Mouse (Mus musculus) myocyte (in vitro differentiated cells): ENCODE data around the gene A930018P22Rik. TPM values are rescaled to one million over a fixed set of nuclear protein-coding genes. Genes with fewer than 3 reads are reported as not detected.
"Not testable (repeated sequence)": the region's sequence is repeated elsewhere in the genome, so short reads cannot be mapped to it uniquely, and the experiment has no call there.

Experiments used
- H3K27me3 ChIP-seq: one replicate; pipeline ENCODE4 v1.6.1; 2011; ENCODE audit not compliant: control insufficient read depth, insufficient read depth, insufficient read length
- H3K36me3 ChIP-seq: one replicate; pipeline ENCODE4 v1.6.1; 2011; ENCODE audit not compliant: control insufficient read depth, insufficient read depth
- H3K4me2 ChIP-seq: one replicate; pipeline ENCODE4 v1.6.1; 2011; ENCODE audit warnings: low read depth, control low read depth
- H3K4me3 ChIP-seq: one replicate; pipeline ENCODE4 v1.5.1; 2011; ENCODE audit warnings: mild to moderate bottlenecking, control low read depth, moderate library complexity
- H3K79me2 ChIP-seq: one replicate; pipeline ENCODE4 v1.6.1; 2011; ENCODE audit not compliant: control insufficient read depth, insufficient read depth
- H3ac ChIP-seq: one replicate; pipeline ENCODE4 v1.6.1; 2011; ENCODE audit not compliant: control insufficient read depth, insufficient read length
- CEBPB ChIP-seq: IDR thresholded peaks from 2 replicates; pipeline ENCODE4 v1.6.1; 2011; ENCODE audit warnings: mild to moderate bottlenecking, moderate library complexity; ENCODE audit not compliant: poor library complexity, insufficient read depth, severe bottlenecking
- E2F4 ChIP-seq: IDR thresholded peaks from one replicate; pipeline ENCODE4 v1.6.1; 2011; ENCODE audit warnings: mild to moderate bottlenecking, control low read depth, moderate library complexity; ENCODE audit not compliant: insufficient read depth
- MAX ChIP-seq: IDR thresholded peaks from one replicate; pipeline ENCODE4 v1.6.1; 2011; ENCODE audit warnings: low read depth, mild to moderate bottlenecking, control low read depth
- MYOD1 ChIP-seq, 3 experiments: IDR thresholded peaks; one replicate each; pipeline ENCODE4 v1.6.1; 2011; ENCODE audit warnings: control low read depth in 2 of 3, low read depth in 2 of 3, mild to moderate bottlenecking in 2 of 3, moderate library complexity in 1 of 3; ENCODE audit not compliant: insufficient read length in 2 of 3, control insufficient read depth in 1 of 3
- MYOG ChIP-seq, 3 experiments: IDR thresholded peaks; one replicate each; pipeline ENCODE4 v1.6.1; 2011; ENCODE audit warnings: control low read depth in 2 of 3, low read depth in 2 of 3, mild to moderate bottlenecking in 2 of 3; ENCODE audit not compliant: insufficient read length in 2 of 3, control insufficient read depth in 1 of 3, insufficient read depth in 1 of 3
- POLR2A ChIP-seq: IDR thresholded peaks from one replicate; pipeline ENCODE4 v1.6.1; 2011; ENCODE audit warnings: low read depth, mild to moderate bottlenecking, control low read depth, moderate library complexity; ENCODE audit not compliant: insufficient read length
- POLR2AphosphoS2 ChIP-seq: IDR thresholded peaks from one replicate; pipeline ENCODE4 v1.6.1; 2011; ENCODE audit warnings: low read depth, control low read depth; ENCODE audit not compliant: insufficient read length
- REST ChIP-seq: IDR thresholded peaks from one replicate; pipeline ENCODE4 v1.6.1; 2011; ENCODE audit warnings: mild to moderate bottlenecking, control low read depth, moderate library complexity; ENCODE audit not compliant: insufficient read depth, insufficient read length
- SRF ChIP-seq: IDR thresholded peaks from one replicate; pipeline ENCODE4 v1.6.1; 2011; ENCODE audit warnings: low read depth; ENCODE audit not compliant: control insufficient read depth, insufficient read length
- TCF12 ChIP-seq: IDR thresholded peaks from one replicate; pipeline ENCODE4 v1.6.1; 2011; ENCODE audit warnings: mild to moderate bottlenecking, control low read depth; ENCODE audit not compliant: poor library complexity, insufficient read depth, severe bottlenecking
- TCF3 ChIP-seq: IDR thresholded peaks from one replicate; pipeline ENCODE4 v1.6.1; 2011; ENCODE audit warnings: low read depth, control low read depth; ENCODE audit not compliant: insufficient read length
- USF1 ChIP-seq: IDR thresholded peaks from one replicate; pipeline ENCODE4 v1.6.1; 2011; ENCODE audit warnings: low read depth, mild to moderate bottlenecking, control low read depth, moderate library complexity
- polyA plus RNA-seq: library from polyadenylated mRNA; unstranded; fragments of >200 nt; fragmentation: generic; extraction: Trizol; gene quantifications from one replicate; pipeline ENCODE4 v1.2.1, GENCODE M21; 2012; ENCODE audit warnings: missing spikeins

Gene A930018P22Rik
- polyA plus RNA-seq, 1 experiment, result 0.08 TPM

DNA sequence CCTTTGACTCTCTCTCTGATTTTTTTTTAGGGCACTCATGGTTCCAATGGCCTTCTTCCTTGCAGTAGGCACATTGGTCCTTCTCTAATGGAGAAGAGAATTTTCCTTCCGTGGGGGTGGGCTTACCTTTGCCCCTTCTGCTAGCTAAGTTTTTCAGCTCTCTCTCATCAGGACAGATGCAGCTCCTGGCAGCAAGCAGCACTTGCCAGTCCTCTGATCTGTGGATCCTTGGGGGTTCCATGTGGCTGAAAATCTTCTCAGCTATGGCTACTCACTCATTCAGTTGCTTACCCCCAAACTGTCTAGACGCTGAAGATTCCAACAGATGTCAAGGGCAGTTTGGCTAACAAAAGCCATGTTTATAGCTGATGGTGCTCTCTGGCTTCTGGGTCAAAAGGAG lies 29.3 kb upstream of the A930018P22Rik start:
- Histone ChIP-seq H3K79me2 (no peaks in the 10 kb centered on the region), H3ac (no peak overlapping the region), H3K4me3 (no peak overlapping the region), H3K27me3 (peaks cover 7% of the 10 kb centered on the region), H3K4me2 (no peak overlapping the region), H3K36me3 (no peaks in the 10 kb centered on the region)
- TF ChIP-seq E2F4 (no peak), TCF12 (no peak), CEBPB (no peak), POLR2A (no peak), REST (no peak), MYOG (IDR thresholded peaks at IDR 0.05; ENCODE audit: control insufficient read depth in 1 of 3, insufficient read depth in 1 of 3, insufficient read length in 2 of 3, low read depth in 2 of 3) (no peak), MAX (no peak), POLR2AphosphoS2 (no peak), TCF3 (no peak), SRF (no peak), USF1 (no peak), MYOD1 (IDR thresholded peaks at IDR 0.05; ENCODE audit: control insufficient read depth in 1 of 3, insufficient read length in 2 of 3, low read depth in 2 of 3) (no peak)

GRCm38 (mm10) chr2:104095741-104096213 lies 26.8 kb upstream of the A930018P22Rik start, which contains the start of gene Cd59a:
Gene Cd59a (plus strand): TSS chr2:104095801.
- H3K79me2 ChIP-seq, result no peaks in the 10 kb centered on the region
- peaks cover 7% of the 10 kb centered on the region for H3K27me3 ChIP-seq
- no peaks in the 10 kb centered on the region for H3K36me3 ChIP-seq
- H3K4me2 ChIP-seq, result peak within 1 kb of the TSS; percentile 47
- no peak for TF ChIP-seq USF1
- TF ChIP-seq E2F4, result no peak
- no peak for TF ChIP-seq SRF
- no peak for TF ChIP-seq MYOG (IDR thresholded peaks at IDR 0.05; ENCODE audit: control insufficient read depth in 1 of 3, insufficient read depth in 1 of 3, insufficient read length in 2 of 3, low read depth in 2 of 3)
- TF ChIP-seq POLR2A, result peak; percentile 50
- no peak for TF ChIP-seq MYOD1 (IDR thresholded peaks at IDR 0.05; ENCODE audit: control insufficient read depth in 1 of 3, insufficient read length in 2 of 3, low read depth in 2 of 3)
- TF ChIP-seq TCF3, result no peak
- H3K4me3 ChIP-seq, result peak within 1 kb of the TSS; percentile 30
- H3ac ChIP-seq, result no peak within 1 kb of the TSS

GRCm38 (mm10) chr2:104096256-104096655 lies 26.3 kb upstream of the A930018P22Rik start:
- Histone ChIP-seq H3K27me3 (peaks cover 7% of the 10 kb centered on the region), H3K4me2 (peak overlapping the region; percentile 47), H3ac (no peak overlapping the region), H3K36me3 (no peaks in the 10 kb centered on the region), H3K4me3 (peak overlapping the region; percentile 30), H3K79me2 (no peaks in the 10 kb centered on the region)
- TF ChIP-seq TCF12 (no peak), MAX (no peak), MYOG (IDR thresholded peaks at IDR 0.05; ENCODE audit: control insufficient read depth in 1 of 3, insufficient read depth in 1 of 3, insufficient read length in 2 of 3, low read depth in 2 of 3) (no peak), REST (no peak), SRF (no peak)

DNA sequence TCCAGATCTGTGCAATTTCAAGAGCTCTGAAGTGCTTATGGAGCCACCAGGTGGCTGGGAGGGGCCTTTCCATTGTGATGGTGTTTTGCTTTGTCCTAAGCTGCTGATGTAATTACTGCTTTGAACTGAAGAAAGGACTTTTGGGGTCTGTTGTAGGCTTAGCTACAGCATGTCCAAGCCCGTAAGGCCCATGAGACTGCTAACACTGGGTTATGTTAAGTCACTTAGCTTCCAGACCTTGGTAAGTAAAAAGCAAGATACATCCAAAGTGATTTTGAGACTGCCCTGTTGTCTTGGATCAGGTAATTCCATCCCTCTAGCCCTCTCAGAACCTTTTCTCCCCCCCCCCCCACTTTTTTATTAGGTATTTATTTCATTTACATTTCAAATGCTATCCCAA lies 25.8 kb upstream of the A930018P22Rik start:
- Histone ChIP-seq H3K4me3 (peak overlapping the region; percentile 30), H3K4me2 (peak overlapping the region; percentile 30)

GRCm38 (mm10) chr2:104097396-104097795 lies 25.2 kb upstream of the A930018P22Rik start:
- not testable (repeated sequence) for H3K36me3 ChIP-seq, H3ac ChIP-seq, H3K27me3 ChIP-seq, H3K79me2 ChIP-seq, H3K4me3 ChIP-seq
- H3K4me2 ChIP-seq, result peak overlapping the region; percentile 24

More for the DNA sequence above, 25.8 kb upstream of the A930018P22Rik start:
- not testable (repeated sequence) for H3ac ChIP-seq, H3K27me3 ChIP-seq, H3K36me3 ChIP-seq, H3K79me2 ChIP-seq

GRCm38 (mm10) chr2:104098529-104099230 lies 23.9 kb upstream of the A930018P22Rik start:
- Histone ChIP-seq H3K27me3 (no peaks in the 10 kb centered on the region), H3K4me3 (no peak overlapping the region), H3K4me2 (peak overlapping the region; percentile 31), H3ac (no peak overlapping the region), H3K79me2 (no peaks in the 10 kb centered on the region), H3K36me3 (no peaks in the 10 kb centered on the region)
- TF ChIP-seq REST (no peak), MAX (no peak), E2F4 (no peak)
